Mouse (Mus musculus): Measurements from ENCODE around the gene Tmem131l.

Gene Tmem131l

DNA sequence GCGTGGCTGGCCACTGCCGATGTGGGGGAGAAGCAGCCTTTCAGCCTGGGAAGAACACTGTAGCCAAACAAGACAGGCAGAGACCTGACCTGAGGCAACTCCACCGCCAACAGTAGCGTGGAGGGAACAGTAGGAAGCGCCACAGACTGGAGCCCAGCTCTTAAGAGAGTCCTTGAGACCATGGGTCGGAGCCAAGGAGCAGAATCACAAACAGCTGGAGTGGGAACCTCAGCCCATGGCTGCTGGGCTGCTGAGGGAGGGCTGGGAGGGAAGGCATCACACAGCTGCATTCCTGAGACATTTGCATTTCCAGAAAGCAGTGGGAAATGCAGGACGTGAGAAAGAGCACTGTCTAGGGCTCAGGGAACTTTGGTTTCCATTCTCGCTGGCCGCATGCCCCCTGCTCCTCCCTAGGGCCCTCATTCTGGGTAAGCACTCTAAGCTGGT is 8.8 kb upstream of the Tmem131l start:
- in situ Hi-C loops (cut with MseI, MboI), result no loop called here

DNA sequence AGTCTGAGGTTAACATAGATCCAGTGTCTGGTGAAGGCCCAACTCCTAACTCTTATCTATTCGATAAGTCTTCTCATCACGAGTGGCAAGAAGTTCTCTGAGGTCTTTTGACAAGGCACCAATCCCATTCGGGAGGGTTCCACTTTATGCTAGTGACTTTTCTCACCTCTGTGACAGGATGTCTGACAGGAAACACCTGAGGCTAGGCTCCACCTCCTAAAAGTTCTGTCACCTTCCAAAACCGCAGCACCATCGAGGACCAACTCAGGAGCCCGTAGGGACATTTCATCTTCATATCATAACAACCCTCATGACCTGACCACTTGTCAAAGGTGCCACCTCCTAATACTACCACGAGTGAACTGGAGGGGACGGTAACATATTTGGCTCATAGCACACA is 6.2 kb upstream of the Tmem131l start:
- in situ Hi-C loops (cut with MseI, MboI), result no loop called here

DNA sequence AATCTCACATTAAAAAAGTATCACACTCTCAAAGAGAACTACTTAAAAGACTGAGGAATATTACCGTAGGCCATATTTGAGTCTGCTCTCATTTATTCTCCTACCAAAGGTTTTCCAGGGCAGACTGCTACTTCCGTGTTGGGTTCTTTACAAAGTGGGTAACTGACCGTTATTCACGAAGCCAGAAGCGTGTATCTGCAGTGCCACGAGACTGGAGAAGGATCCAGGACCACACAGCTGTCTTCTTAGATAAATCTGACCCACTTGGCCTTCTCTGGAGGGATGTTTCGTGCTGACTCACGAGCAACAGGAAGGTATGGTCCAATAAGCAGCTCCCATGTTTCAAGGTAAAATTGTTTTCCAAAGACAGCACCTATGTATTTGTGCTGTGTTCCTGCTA is 1.8 kb upstream of the Tmem131l start:
- in situ Hi-C loops (cut with MseI, MboI), result no loop called here

DNA sequence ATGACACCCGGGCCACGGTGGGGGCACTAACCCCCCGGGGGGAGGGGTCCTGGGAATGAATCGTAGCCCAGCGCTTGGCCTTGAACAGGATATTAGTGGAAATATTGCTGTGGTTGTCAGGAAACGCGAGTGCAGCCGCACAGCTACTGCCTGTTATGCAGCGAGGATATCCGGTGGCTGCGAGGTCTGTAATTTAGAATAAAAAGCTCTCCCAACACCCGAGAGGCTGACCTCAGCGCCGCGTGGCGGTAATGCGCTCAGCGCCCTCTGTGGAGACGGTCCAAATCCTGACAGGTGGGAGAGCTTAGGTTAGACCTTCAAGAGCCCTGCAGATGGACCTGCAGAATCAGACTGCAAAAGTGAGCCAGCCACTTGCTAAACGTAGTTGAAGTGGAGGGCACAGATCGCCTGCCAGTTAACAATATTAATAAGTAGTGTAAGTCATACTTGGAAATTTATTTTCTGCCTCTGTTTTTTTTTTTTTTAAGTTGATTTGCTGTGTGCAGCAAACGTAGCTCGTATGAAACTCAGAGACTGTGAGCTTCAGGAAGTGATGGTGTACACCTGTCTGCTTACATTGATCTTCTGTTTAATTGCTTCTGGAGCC is 604 bp upstream of the Tmem131l start:
- in situ Hi-C loops (cut with MseI, MboI), result no loop called here

DNA sequence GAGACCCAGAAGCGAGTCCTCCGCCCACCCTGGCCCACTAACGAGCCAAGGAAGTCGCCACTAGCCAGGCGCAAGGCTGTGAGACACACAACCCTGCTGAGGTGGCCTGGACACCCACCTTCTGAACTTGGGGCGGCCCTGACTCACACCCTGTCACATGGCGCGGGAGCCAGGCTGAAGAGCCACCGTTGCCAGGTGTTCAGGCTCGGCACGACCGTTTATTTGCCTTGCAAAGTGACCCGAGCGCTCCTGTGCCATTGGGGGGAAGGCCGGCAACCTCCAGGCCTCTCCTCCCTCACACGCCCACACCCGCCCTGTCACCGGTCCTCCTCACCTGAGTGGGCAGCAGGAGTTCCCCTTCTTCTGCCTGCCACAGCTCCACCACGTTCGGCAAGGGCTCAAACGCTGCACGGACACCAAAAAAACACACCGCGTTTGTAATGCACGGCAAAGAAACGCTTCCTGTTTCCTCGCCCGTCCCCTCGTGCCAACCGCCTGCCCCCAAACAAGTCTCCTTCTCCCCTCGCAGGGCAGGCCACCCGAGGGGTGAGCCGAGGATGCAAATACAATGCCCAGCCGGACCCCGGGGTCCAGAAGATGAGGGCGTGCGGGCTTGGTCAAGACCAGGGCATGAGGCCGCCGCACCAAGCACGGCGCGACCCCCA is 862 bp downstream of the Tmem131l start:
- in situ Hi-C loops (cut with MseI, MboI), result no loop called here

DNA sequence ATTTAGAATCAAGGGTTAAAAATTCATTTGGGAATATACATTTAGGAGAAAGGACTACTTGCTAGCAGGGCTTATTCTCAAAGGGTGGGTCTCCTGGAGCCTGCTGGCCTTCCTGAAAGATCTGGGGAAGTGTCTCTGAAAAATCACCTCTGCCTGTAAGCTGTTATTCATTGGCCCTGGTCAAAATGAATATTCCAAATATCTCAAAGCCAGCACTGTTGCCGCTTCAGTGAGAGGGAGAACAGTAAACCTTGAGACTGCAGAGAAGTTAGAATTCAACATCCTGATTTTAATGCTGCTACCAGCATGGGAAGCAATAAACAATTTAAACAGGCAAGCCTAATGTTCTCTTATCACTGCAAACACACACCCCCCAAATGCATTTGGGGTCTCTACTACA is 1.8 kb downstream of the Tmem131l start:
- in situ Hi-C loops (cut with MseI, MboI), result no loop called here

DNA sequence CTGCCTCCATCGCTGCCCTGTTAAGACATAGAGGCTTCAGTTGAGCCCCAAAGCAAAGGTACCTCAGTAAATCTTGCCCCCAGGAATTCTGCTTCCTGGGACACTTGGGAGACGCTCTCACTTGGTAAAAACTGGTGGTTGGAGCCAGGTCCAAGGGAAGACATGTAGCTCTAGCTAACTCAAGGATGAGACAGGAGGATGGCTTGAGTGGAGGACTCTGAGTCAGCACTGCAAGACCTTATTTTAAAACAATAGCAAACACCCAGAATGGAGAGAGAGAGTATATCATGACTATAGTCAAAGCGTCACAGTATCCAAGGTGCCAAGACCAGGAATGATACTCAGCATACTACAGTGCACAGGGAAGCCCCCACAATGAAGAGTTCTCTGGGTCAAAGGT is 2.4 kb downstream of the Tmem131l start:
- in situ Hi-C loops (cut with MseI, MboI), result no loop called here

DNA sequence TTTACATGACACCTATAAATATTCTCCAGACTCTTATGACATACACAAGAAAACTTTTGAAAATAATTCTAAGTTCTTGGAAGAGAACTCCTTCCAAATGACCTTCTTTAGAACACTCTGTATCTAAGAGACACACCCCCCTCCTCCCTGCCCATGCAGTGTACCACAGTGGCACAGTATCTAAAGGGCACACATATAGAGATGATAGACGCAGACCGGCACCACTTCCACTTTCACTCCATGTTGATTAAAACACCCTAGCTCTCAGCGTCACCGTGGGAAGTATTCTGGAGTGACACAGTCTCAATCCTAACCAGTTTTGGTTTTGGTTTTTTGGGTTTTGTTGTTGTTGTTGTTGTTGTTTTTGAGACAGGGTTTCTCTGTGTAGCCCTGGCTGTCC is 3.1 kb downstream of the Tmem131l start:
- in situ Hi-C loops (cut with MseI, MboI), result no loop called here

DNA sequence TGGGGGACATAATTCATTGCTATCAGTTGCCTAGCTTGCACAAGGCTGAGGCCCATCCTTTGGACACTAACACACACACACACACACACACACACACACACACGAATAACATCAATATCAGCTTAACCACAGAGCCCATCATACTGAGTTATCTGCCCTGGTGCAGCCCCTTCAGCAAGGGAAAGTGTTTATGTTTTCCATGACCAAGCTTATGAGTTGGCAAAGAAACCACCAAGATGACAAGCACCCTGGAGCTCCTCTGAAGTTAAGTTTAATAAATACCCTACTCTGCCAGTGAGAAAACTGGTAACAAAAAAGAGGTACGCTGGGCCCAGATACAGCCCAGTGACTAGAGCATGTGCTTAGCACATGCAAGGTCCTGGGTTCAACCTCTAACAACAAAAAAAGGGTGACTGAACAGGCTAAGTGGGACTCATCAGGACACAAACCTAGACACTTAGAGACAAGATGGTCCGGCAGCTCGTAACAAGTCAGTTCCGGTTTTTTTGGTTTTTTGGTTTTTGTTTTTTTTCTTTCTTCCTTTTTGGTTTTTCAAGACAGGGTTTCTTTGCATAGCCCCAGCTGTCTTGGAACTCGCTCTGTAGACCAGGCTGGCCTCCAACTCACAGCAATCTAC is 4.1 kb downstream of the Tmem131l start:
- in situ Hi-C loops (cut with MseI, MboI), result no loop called here

DNA sequence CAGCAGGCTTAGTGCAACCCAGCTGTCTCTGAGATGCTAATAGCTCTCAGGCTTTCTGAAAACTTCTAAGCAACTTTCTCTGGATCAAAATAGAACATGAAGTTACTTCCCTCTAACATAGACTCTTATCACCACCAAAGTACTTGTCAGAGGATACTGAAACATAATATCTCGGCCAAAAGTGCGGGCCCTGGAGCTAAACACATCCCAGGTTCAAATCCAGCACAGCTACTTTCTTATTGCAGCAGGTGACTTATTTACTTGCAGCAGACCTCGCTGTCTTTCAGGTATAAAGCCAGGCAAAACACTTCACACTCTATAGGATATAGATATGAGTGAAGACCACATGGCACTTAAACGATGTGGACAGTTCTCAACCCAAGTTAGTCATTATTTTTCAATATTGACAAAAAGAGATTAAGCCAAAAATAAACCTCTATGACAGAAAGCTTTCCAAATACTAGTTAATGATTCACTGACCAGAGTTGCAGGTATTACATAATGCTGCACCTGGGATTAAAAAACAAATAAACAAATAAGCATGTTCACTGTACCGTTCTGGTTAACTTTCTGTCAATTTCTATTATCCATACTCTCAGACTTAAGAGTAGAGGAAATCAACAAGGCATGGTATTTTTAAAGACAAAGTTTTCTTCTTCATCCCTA is 5.7 kb downstream of the Tmem131l start:
- in situ Hi-C loops (cut with MseI, MboI), result no loop called here

DNA sequence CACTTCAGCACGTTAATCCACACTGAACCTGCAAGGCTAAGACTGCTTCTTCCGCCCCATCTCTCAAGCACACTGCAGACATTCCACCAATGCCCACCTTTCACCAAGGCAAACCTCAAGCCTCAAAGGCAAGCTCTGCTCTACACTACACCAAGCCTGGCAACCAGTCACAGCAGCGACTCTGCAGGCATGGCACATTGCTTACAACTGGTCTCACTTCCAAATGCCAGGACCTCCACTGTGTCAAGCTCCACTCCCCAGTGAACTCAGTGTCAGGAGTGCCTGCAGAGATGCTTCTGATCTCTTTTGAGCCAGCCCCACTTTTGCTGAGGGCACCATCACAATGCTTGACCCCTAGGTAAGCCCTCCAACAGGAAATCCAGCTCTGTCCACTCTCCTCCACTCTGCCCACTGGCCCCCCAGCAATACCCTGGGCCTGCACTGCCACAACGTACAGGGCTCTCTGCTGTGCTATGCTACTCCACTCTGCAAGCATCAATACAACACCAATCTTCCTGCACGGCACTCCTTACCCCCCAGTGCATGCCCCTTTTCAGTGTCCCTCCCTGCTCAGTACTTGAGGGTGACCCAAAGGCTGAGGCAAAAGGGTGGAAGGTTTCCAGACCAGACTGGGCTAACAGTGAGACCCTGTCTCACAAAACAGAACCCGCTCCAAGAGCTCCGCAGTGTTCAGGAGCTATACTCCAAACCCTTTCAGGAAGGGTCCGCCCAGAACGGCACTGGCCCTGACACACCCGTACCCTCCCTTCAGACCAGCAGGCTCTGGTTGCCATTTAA is 6.8 kb downstream of the Tmem131l start:
- in situ Hi-C loops (cut with MseI, MboI), result no loop called here

DNA sequence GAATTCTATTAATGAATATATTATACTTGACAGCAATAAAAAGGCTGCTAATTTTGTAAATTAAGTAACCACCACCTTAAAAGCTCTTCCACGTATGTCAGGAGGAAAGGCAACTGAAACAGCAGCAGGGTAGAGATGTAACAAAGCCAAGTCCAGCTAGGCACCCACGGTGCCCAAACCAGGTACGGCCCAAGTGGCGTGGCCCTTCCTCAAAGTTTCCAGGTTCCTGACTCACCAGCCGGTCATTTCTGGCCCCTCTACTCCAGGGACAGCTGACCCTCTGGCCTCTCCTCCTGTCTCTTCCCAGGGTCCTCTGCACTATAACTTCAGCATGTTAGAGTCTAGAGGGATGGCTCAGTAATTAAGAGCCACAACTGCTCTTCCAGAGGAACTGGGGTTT is 7.6 kb downstream of the Tmem131l start:
- in situ Hi-C loops (cut with MseI, MboI), result no loop called here

DNA sequence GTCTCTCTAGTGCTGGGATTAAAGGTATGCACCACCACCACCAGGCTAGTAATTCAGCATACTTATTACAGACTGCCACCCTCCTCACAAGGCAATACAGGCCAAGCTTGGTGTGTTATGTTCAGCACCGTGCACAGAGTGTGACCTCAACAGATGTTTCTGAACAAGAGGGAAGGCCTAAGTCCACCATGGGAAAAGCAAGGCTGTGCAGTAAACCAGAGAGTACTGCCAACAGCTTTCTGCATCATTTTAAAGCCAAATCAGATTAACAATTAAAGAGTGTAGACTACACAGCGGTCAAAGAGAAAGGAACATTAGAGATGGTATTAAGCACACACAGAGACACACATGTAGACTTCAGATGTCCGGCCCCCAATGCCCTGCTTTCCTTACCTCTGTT is 8.8 kb downstream of the Tmem131l start:
- in situ Hi-C loops (cut with MseI, MboI), result no loop called here

DNA sequence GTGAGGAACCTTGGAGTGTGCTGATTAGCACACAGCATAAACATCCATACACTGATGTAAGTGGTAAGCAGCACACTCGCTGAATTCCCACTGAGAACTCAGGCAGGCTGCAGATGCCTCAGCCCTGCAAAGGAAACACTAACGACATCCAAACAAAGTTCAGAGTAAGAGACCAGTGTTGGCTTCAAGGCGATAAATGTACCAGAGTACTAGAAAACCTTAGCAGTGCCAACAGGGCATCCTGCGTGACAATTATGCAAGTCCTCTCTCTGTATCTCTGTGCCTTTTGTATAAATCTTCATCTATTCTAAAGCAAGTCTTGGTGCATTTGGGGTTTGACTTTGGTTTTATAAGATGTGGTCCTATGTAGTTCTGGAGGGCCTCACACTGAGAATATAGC is 11.0 kb downstream of the Tmem131l start:
- in situ Hi-C loops (cut with MseI, MboI), result no loop called here

DNA sequence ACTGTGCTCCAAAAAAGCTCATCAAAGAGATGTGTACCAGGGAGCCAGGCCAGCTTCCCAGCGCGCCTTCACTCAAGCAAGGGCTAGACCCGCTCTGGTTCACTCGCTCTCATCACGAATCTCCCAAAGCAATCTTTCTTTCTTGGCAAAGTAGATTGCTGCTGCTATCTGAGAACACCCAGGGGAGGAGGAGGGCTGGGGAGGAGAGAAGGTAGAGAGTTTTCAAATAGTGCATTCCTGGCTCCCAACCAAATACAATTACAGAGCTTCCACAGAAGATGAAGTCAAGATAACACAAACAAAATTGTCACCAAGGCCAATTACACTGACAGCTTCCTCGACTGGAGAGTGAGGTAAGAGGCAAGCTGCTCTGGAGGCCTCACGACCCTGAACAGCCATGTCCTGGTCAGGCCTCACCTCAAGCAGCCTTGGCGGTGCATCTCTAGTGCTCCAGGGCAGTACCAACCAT is 12.2 kb downstream of the Tmem131l start:
- in situ Hi-C loops (cut with MseI, MboI), result no loop called here

DNA sequence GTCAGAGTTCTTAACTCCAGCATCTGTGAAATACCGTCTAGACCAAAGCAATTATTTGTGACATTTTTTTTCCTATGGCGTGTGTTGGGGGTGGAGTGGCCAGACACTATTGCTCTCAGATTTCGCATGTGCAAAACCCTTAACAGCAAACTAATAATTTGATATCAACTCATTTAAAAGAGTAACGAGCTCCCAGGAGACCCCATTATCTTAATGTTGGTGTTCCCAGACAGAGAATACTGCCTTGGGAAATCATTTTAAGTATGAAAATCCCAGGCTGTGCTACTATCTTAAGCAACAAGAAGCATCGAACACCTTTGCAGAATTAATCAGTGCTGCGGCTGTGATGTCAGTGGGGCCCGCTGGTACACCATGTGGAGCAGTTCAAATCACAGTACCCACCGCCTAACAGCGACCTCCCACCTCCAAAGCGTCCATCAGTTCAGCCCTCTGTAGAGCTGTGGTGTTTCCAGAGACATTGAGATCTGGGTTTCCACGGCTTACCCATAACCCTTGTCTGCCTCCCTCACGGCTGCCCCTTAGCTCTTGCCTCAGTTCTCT is 15.4 kb downstream of the Tmem131l start:
- in situ Hi-C loops (cut with MseI, MboI), result no loop called here

DNA sequence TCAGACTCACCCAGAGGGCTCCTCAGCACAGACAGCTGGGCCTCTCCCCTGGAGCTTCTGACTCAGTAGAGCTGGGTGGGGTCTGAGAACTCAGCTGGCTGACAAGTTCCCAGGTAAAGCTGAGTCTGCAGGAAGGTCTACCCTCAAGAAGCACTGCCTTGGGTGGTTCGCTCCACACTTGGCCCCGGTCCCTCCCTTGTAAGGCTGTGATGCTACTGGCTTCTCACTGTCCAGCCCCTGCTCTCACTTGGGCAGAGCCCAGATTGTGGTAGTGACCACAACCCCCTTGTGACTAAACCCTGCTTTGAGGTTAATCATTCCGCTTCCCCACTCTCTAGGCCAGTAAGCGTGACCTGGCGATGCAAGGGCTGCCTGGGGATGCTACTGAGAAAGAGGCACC is 17.3 kb downstream of the Tmem131l start:
- in situ Hi-C loops (cut with MseI, MboI), result no loop called here

DNA sequence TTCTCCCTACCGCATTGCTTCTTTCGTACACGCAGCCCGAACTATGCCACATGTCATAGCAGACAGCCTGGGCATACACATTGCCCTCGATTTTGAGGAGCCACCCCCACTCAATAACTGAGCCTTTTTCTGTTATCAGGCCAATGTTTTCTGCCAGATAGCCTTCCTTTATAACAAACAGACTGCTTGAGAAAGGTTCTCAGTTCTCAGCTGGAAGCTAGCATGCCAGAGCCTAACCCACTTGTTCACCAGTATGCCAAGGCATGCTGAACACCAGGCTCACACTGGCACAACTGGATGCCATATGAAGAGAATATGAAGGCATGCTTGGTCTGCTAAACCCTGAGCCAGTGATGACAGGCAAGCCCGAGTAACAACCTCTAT is 17.8 kb downstream of the Tmem131l start:
- in situ Hi-C loops (cut with MseI, MboI), result no loop called here

DNA sequence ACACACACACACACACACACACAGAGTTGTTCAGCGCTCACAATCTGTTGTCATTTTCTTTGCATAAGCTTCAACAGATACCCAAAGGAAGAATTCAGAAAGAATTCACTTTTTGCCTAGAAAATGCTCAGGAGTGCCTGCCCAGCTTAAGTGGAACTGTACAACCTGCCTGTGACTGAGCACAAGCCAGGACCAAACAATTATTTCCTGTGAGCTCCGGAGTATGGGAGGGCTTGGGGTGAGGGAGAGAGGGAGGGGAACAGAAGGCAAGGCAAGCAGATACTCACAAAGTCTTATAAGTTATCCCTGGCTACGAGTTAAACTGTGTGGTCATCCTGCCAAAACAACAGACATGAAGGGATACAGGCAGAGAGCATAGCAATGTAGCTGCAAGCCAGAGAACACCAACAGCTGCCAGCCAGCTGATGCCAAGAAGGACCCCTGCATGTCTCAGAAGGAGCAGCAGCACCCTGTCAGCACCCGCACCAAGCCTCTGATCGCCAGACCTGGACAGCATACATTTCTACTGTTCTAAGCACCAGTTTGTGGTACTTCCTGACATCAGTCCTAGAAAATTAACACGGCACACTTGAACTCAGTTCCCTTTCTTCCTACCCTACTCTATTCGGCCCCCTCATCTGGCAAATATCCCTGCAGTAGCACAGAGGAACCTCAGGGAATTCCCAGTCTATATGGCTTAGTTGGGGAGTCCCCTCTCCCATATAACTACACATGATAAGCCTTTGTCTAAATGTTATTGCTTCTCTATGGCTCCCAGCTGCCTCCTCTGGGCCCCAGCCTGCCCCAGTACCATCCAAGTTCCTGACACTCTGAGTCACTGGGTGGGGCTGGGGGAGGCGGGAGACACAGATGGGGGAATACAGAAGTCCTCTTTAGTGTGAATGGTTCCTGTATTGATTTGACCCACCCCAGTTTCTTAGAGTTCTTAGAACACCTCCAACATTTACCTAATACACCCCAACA is 18.5 kb downstream of the Tmem131l start:
- in situ Hi-C loops (cut with MseI, MboI), result no loop called here

DNA sequence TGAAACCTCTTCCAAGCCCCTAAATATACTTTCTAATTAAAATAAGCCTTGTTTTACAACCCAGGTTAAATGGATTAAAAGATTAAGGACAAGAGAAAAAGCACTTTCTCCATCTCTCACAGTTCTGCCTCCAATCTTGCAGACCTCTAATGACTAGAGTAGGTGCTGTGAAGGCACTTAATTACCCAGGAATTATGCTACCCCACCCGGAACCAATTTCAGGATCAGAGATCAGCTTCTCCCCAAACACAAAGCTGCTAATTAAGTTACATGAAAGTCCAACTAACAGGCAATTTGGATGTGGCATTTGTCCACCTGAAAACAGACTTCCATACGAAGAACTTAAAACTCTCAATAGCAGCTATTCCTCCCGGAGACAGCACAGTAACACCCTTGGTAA is 19.4 kb downstream of the Tmem131l start:
- in situ Hi-C loops (cut with MseI, MboI), result no loop called here
